Mouse (Mus musculus): ENCODE results near the gene Tmtc1.

GRCm38 (mm10) chr6:148249221-148249620, 195.0 kb downstream of the Tmtc1 start:
- TF ChIP-seq POLR2A (IDR thresholded peaks at IDR 0.05; ENCODE audit: borderline replicate concordance, low read depth, low read length) (no peak), CTCF (IDR thresholded peaks at IDR 0.05; ENCODE audit: low read depth, low read length) (no peak)

All from bone marrow macrophage, adult 2 months (primary cell).